Mouse (Mus musculus) lung, embryonic 16.5 days (tissue): ENCODE results near the gene Tmem208. TPM values are rescaled to one million over a fixed set of nuclear protein-coding genes. Genes with fewer than 3 reads are reported as not detected.
"Not testable (repeated sequence)": the region's sequence is repeated elsewhere in the genome, so short reads cannot be mapped to it uniquely, and the experiment has no call there.

ENCODE experiments used
- ATAC-seq: fragments of 200-750 bp; cut with Nextera tagmentation; 2 replicates; pipeline ENCODE4 v1.8.0; 2017; ENCODE audit warnings: low read depth, mild to moderate bottlenecking, moderate library complexity
- H3K27ac ChIP-seq: fragments of 300-500 bp; sonication (generic); 2 replicates; pipeline ENCODE4 v1.5.1; 2014; ENCODE audit warnings: mild to moderate bottlenecking, control low read depth, low read length
- H3K27me3 ChIP-seq: fragments of 300-500 bp; sonication (generic); 2 replicates; pipeline ENCODE4 v1.6.1; 2014; ENCODE audit warnings: low read depth, low read length, mixed read lengths; ENCODE audit not compliant: control insufficient read depth, insufficient read depth
- H3K36me3 ChIP-seq: fragments of 300-500 bp; sonication (generic); 2 replicates; pipeline ENCODE4 v1.6.1; 2014; ENCODE audit warnings: low read length; ENCODE audit not compliant: control insufficient read depth, insufficient read depth
- H3K4me1 ChIP-seq: fragments of 300-500 bp; sonication (generic); replicated peaks from 2 replicates; pipeline ENCODE4 v1.6.1; 2014; ENCODE audit warnings: low read length, mixed read lengths; ENCODE audit not compliant: control insufficient read depth, insufficient read depth
- H3K4me2 ChIP-seq: fragments of 300-500 bp; sonication (generic); 2 replicates; pipeline ENCODE4 v1.6.1; 2014; ENCODE audit warnings: low read depth, low read length, control low read depth
- H3K4me3 ChIP-seq: fragments of 300-500 bp; sonication (generic); 2 replicates; pipeline ENCODE4 v1.5.1; 2014; ENCODE audit warnings: mild to moderate bottlenecking, low read length, control low read depth
- H3K9ac ChIP-seq: fragments of 300-500 bp; sonication (generic); 2 replicates; pipeline ENCODE4 v1.6.1; 2014; ENCODE audit warnings: low read length, control low read depth
- H3K9me3 ChIP-seq: fragments of 300-500 bp; sonication (generic); 2 replicates; pipeline ENCODE4 v1.6.1; 2016; ENCODE audit warnings: low read length; ENCODE audit not compliant: control insufficient read depth
- WGBS: fragments of 180-500 bp; shearing (Covaris S2); extraction: QIAGEN DNeasy Blood & Tissue Kit; methylation state at CpG from one replicate; pipeline ENCODE4 v1.1.7; 2014; 5-methylcytosine and 5-hydroxymethylcytosine counted together
- polyA plus RNA-seq: library from polyadenylated mRNA; unstranded; fragments of >200 nt; fragmentation: Nextera tagmentation; extraction: Ambion mirVana; gene quantifications from 2 replicates; pipeline ENCODE4 v1.2.1, GENCODE M21; 2015

Tmem208 gene
- polyA plus RNA-seq, 1 experiment from 2014 or later: 115 TPM

- Histone ChIP-seq H3K4me2 (peak overlapping the region; percentile 63), H3K4me1 (peaks cover 24% of the 10 kb centered on the region), H3K4me3 (peak overlapping the region; percentile 56), H3K36me3 (no peaks in the 10 kb centered on the region), H3K27me3 (peaks cover 7% of the 10 kb centered on the region), H3K9ac (peak overlapping the region; percentile 65), H3K27ac (peak overlapping the region; percentile 82), H3K9me3 (no peaks in the 10 kb centered on the region)
- WGBS: under 1% methylated on average over 53 of the region's 53 CpGs
- peak; percentile 93 for ATAC-seq
Observed at GRCm38 (mm10) chr8:105288958-105289732, 37.0 kb upstream of the Tmem208 start.

GRCm38 (mm10) chr8:105289805-105290460, 36.2 kb upstream of the Tmem208 start, which contains the start of gene 4931428F04Rik:
TSS of gene 4931428F04Rik (minus strand) at chr8:105289864.
- H3K4me1 ChIP-seq: peaks cover 24% of the 10 kb centered on the region
- ATAC-seq: peak; percentile 40
- WGBS: 2% methylated on average over 43 of the region's 43 CpGs
- H3K4me3 ChIP-seq: peak within 1 kb of the TSS; percentile 56
- no peaks in the 10 kb centered on the region for H3K36me3 ChIP-seq
- peak within 1 kb of the TSS; percentile 82 for H3K27ac ChIP-seq
- H3K9ac ChIP-seq: peak within 1 kb of the TSS; percentile 65
- H3K4me2 ChIP-seq: peak within 1 kb of the TSS; percentile 63
- H3K27me3 ChIP-seq: peaks cover 7% of the 10 kb centered on the region
- no peaks in the 10 kb centered on the region for H3K9me3 ChIP-seq

- Histone ChIP-seq H3K4me2 (peak overlapping the region; percentile 63), H3K9me3 (no peaks in the 10 kb centered on the region), H3K27me3 (peaks cover 7% of the 10 kb centered on the region), H3K36me3 (no peaks in the 10 kb centered on the region), H3K4me1 (peaks cover 21% of the 10 kb centered on the region), H3K4me3 (peak overlapping the region; percentile 4), H3K27ac (no peak overlapping the region), H3K9ac (no peak overlapping the region)
- peak; percentile 4; the same call in 1 of the 2 replicates for ATAC-seq
- 9% methylated on average over 31 of the region's 31 CpGs for WGBS
Observed at GRCm38 (mm10) chr8:105290554-105291314, 35.4 kb upstream of the Tmem208 start.

GRCm38 (mm10) chr8:105291364-105291763, 34.8 kb upstream of the Tmem208 start:
- not testable (repeated sequence) for ATAC-seq, H3K27me3 ChIP-seq, H3K9ac ChIP-seq, H3K4me2 ChIP-seq, H3K36me3 ChIP-seq, H3K9me3 ChIP-seq, H3K4me3 ChIP-seq, H3K27ac ChIP-seq
- peaks cover 21% of the 10 kb centered on the region for H3K4me1 ChIP-seq
- WGBS: 72% methylated on average over 8 of the region's 8 CpGs

- not testable (repeated sequence) for H3K9ac ChIP-seq, ATAC-seq, H3K36me3 ChIP-seq, H3K9me3 ChIP-seq, H3K27ac ChIP-seq, H3K4me3 ChIP-seq, H3K27me3 ChIP-seq, H3K4me2 ChIP-seq
- H3K4me1 ChIP-seq: peaks cover 23% of the 10 kb centered on the region
- 63% methylated on average over 3 of the region's 3 CpGs for WGBS
Observed at GRCm38 (mm10) chr8:105291802-105292201, 34.4 kb upstream of the Tmem208 start.

- peaks cover 27% of the 10 kb centered on the region for H3K4me1 ChIP-seq
- WGBS: 69% methylated on average over 7 of the region's 7 CpGs
Observed at GRCm38 (mm10) chr8:105292471-105292870, 33.7 kb upstream of the Tmem208 start.

GRCm38 (mm10) chr8:105293405-105293804, 32.7 kb upstream of the Tmem208 start:
- H3K36me3 ChIP-seq: no peaks in the 10 kb centered on the region
- 61% methylated on average over 19 of the region's 19 CpGs for WGBS
- no peak for ATAC-seq

More at GRCm38 (mm10) chr8:105292471-105292870, 33.7 kb upstream of the Tmem208 start:
- Histone ChIP-seq H3K27ac (no peak overlapping the region), H3K27me3 (peaks cover 7% of the 10 kb centered on the region), H3K9me3 (no peaks in the 10 kb centered on the region), H3K4me3 (no peak overlapping the region), H3K4me2 (no peak overlapping the region), H3K36me3 (no peaks in the 10 kb centered on the region), H3K9ac (no peak overlapping the region)
- no peak for ATAC-seq

GRCm38 (mm10) chr8:105294776-105295175, 31.4 kb upstream of the Tmem208 start:
- peak overlapping the region; percentile 34 for H3K4me3 ChIP-seq
- H3K36me3 ChIP-seq: no peaks in the 10 kb centered on the region; the same call in 1 of the 2 replicates
- H3K4me2 ChIP-seq: peak overlapping the region; percentile 51
- whole genome bisulfite sequencing: 56% methylated on average over 9 of the region's 9 CpGs
- H3K27me3 ChIP-seq: peaks cover 7% of the 10 kb centered on the region
- no peaks in the 10 kb centered on the region for H3K9me3 ChIP-seq
- no peak for ATAC-seq
- H3K27ac ChIP-seq: no peak overlapping the region
- H3K4me1 ChIP-seq: peaks cover 28% of the 10 kb centered on the region
- peak overlapping the region; percentile 12; the same call in 1 of the 2 replicates for H3K9ac ChIP-seq

More at GRCm38 (mm10) chr8:105293405-105293804, 32.7 kb upstream of the Tmem208 start:
- no peak overlapping the region for H3K27ac ChIP-seq
- H3K4me3 ChIP-seq: no peak overlapping the region
- peaks cover 27% of the 10 kb centered on the region for H3K4me1 ChIP-seq
- H3K4me2 ChIP-seq: no peak overlapping the region
- H3K9ac ChIP-seq: no peak overlapping the region; the same call in 1 of the 2 replicates
- no peaks in the 10 kb centered on the region for H3K9me3 ChIP-seq
- peaks cover 7% of the 10 kb centered on the region for H3K27me3 ChIP-seq
